Mouse (Mus musculus) erythroblast, adult 5-6 weeks (primary cell): ENCODE measurements around the gene Gm49366. TPM values are rescaled to one million over a fixed set of nuclear protein-coding genes. Genes with fewer than 3 reads are reported as not detected.
"Not testable (repeated sequence)": the region's sequence is repeated elsewhere in the genome, so short reads cannot be mapped to it uniquely, and the experiment has no call there.

Experiments
- ATAC-seq: replicated peaks from 2 replicates; pipeline ENCODE4 v1.8.0; 2016; ENCODE audit warnings: moderate number of reproducible peaks, mild to moderate bottlenecking, moderate TSS enrichment, inconsistent platforms; ENCODE audit not compliant: poor library complexity, low FRiP score, severe bottlenecking
- total RNA-seq, 2 experiments: library from RNA; stranded (forward) in 1 of 2; stranded (reverse) in 1 of 2; fragments of 150-400 nt in 1 of 2; fragments of 200-764, 138-1000 nt in 1 of 2; gene quantifications; 2 replicates each; pipeline versions ENCODE4 v1.2.3 to v1.2.4; 2015 to 2017; ENCODE audit warnings: low replicate concordance in 2 of 2

The Gm49366 gene
- total RNA-seq (2015; ENCODE audit: low replicate concordance) (not detected in 2 replicates), total RNA-seq (2017; ENCODE audit: low replicate concordance) (not detected in 2 replicates)

DNA sequence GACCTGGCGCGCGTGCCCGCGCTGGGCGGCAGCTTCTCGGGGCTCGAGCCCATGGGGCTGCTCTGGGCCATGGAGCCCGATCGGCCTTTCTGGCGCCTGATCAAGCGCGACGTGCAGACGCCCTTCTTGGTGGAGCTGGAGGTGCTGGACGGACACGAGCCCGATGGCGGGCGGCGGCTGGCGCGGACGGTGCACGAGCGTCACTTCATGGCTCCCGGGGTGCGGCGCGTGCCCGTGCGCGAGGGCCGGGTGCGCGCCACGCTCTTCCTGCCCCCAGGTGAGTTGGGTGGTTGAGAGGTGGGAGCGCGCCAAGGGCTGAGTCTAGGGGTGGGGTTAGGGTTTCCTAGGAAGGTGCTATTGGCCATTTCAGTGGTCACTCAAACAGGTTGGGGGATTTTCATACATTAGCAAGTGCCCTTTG lies at the start of gene Gm49366:
Gene Gm49366, plus strand, starts transcription at position 245 of the 421 bp plus-strand sequence.
- ATAC-seq = not testable (repeated sequence)

DNA sequence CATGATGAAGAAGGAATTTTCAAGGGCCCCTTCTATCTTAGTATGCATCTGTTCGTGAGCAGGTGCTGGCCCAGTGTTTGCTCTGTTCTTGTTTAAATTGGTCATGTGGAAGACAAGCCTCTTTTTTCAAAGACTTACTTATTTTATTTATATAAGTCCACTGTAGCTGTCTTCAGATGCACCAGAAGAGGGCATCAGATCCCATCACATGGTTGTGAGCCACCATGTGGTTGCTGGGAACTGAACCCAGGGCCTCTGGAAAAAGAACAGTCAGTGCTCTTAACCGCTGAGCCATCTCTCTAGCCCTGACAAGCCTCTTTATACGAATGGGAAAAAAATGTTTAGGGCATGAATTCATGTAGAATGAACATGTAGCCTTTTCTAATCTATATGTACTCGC lies 49.4 kb upstream of the Gm49366 start:
- no peak for ATAC-seq

DNA sequence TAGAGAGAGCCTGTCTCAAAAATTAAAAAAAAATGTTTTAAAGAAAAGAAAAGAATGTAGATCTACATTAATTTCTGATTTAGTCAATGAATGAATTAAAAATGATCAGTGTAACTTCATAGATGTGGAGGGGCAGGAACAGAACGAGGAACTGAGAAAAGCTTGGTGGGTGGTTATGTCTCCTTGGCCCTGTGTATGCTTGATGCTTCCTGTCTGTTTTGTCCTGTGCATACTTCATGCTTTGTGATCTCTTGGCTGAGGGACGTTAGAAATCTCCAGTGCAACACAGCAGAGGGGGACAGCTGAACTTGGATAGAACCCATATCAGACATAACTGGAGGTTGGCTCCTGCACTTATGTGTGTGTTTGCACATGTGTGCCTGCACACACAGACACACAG lies 41.5 kb upstream of the Gm49366 start:
- ATAC-seq = no peak

DNA sequence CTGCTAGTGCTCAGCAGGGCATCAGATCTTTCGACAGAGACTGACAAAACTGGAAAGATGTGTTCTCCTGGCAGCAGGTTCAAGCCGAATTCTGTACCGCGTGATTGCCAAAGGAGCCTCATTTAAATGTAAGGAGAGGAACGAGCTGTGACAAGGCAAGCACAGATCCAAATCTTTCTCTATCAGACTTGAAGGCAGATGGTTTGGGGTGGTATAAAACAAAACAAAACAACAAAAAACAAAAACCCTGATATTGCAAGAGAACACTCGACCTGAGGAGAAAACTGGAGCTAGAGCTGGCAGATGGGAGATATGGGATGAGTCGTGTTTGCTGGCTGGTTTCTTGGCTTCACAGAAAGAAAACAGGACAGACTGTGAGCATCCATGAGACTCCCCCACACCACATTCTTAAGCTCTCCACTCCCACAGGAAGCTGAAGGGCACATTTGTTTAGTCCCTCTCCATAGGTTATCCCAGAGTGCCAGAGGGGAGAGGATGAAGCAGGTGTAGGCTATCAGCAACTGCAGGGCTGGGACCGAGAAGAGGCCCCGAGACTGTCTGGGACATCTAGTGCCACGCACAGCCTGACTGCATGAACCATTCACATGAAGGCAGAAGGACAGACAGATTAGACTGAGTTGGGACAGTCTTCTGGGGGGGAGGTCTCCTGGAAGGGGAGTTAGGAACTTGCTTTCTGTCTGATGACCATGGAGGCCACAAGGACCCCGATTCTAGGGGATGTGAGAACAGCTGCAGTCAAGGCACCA lies 40.2 kb upstream of the Gm49366 start:
- ATAC-seq = no peak

DNA sequence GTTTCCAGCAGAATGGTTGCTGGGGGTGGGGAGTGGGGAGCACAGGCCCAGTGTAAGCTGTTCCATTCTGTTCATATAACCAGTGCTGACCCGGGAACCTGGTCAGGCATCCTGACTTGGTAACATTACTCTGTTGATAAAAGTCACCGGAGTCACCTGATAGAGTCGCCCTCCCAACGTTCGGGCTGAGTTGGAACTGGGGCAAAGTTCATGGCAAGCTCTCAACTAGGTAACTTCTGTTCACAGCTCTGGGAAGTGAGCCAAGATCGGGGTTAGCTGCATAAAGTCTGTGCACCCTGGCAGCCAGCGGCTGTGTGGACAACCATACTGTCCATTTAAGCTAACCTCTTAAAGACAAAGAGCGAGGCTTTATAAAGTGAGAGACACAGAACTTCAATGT lies 39.5 kb upstream of the Gm49366 start:
- not testable (repeated sequence) for ATAC-seq

DNA sequence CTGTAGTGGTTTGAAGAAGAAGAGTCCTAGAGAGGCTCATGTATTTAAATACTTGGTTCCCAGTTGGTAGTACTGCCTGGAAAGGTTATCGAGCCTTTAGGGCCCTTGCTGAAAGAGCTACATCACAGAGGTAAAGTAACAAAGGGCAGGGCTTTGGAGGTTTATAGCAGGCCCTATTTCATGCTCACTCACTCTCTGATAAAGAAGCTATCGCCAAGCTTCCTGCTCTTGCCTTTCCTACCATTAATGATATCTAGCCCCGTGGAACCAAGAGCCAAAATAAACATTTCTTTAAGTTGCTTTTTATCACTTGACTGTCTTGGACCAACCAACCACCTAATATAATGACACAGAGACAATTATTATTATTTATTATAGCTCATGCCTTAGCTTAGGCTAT lies 38.3 kb upstream of the Gm49366 start:
- no peak for ATAC-seq

DNA sequence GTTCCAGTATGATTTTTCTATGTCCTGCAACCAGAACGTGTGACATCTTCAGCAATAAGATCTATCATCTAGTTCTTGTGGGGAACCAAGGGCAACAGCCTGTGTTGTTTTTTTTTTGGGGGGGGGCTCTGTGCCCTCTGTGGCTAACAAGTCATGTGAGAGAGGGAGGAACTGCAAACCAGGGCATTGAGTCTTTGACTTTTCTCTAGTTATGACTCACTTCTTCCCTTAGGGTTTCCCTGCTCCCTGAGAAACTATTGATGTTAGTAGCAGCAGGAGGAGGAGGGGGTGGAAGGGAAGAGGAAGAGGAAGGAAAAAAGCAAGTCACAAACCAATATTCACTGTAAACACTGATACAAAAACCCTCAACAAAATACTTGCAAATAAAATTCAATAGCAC lies 34.9 kb upstream of the Gm49366 start:
- ATAC-seq = no peak

DNA sequence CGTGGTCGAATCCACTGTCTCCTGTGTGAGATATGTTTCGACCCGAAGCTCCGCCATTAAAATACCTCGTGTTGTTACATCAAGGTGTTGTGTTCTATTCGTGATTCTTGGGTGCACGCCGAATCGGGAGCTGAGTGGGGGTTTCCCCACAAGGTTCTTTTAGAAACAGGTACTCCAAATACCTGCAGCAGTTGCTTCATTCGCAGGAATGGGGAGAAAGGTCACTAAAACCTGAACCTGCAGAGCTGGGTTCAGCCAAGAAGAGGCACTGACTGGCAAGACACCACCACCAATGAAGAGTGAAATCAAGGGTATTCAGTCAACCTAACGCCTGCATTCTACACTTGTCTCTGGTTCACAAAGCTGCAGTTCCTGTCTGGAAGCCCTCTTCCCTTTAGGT lies 30.5 kb upstream of the Gm49366 start:
- no peak for ATAC-seq

DNA sequence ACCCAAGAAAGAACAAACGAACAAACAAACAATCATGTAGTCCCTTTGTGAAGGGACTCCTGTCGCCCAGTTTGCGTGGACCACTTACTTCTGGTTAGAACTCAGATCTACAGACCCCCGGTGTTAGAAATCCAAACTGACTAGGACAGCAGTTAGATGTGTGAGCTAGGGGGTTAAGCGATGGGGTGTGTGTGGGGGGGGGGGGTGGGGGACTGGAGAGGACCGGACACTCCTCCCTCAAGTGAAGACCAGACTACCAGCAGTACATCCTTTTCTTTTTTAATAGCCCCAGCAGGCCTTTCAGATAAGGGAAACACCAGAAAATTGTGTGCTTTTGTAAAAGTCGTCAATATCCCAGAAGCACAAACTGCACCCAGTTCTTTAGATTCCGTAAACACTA lies 30.0 kb upstream of the Gm49366 start:
- ATAC-seq = no peak

DNA sequence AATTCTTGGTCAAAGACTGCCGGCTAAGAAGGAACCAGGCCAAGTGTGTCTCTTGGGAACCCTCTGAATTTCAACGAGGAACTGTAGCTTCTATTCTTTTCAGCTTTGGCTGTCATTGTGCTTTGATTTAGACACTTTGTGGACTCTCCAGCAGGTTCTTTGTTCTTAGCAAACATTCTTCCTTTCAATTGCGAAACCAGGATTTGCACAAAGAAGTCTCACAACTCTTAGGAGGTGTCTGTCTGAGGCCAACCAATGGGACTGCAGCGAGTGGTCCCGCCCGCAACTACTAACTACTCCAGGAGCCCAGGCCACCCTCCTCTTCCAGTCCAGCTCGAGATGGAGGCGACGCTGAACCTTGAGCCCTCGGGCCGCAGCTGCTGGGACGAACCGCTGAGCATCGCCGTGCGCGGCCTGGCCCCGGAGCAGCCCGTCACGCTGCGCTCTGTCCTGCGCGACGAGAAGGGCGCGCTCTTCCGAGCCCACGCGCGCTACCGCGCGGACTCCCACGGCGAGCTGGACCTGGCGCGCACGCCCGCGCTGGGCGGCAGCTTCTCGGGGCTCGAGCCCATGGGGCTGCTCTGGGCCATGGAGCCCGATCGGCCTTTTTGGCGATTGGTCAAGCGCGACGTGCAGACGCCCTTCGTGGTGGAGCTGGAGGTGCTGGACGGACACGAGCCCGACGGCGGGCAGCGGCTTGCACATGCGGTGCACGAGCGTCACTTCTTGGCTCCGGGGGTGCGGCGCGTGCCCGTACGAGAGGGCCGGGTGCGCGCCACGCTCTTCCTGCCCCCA lies 29.4 kb upstream of the Gm49366 start, which contains the start of gene Acot1:
Gene Acot1, plus strand, starts transcription at position 320 of the 795 bp plus-strand sequence.
- ATAC-seq = not testable (repeated sequence)

DNA sequence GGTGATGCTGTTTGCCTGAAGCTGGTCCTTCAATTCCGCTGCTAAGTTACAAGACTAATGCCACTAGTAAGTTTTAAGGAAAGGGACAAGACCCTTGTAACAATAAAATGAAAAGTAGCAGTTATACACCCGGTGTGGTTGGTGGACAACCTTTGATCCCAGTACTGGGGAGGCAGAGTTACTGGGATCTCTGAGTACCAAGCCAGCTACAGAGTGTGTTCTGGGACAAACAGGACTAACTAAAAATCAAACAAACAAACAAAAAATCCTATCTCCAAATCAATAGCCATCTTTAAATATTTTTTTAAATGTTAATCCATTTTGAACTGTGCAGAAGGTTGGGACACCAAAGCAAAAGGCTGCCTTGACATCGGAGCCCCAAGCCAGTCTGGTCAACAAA lies 28.5 kb upstream of the Gm49366 start:
- ATAC-seq = no peak

DNA sequence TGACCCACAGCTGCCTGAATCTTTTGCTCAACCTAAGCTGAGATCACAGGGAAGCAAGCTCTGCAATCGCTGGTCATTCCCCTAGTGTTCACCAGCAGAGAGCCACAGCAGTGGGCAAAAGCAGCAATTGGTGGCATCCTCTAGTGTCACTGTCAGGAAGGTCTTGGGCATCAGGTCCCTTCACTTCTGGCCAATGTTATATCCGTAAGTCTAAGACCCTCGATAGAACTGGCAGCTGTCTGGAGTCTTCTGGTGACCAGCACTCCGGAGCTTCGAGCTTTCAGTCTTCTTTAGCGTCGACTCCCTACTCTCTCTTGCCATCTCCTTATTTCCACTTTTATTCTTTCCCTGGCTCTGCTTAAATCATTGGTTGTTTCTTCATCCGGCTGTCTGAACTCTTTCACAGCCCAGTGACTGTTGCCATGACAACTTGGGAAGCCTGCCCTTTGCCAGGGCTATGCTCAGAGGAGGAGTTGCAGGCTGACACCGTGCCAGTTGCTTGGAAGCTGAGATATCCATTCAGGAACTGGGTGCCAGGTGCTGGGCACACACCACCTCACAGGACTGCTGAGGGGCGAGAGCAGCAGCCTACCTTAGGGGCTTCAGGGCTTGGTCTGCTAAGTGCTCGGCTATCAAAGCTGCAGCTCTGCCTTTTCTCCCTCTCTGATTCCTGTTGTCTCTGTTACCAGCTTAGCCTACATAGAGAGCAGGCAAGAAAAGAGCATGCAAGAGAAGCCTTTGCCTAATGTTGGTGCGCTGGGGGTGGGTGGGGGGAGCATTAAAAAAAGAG lies 27.3 kb upstream of the Gm49366 start:
- ATAC-seq = no peak

DNA sequence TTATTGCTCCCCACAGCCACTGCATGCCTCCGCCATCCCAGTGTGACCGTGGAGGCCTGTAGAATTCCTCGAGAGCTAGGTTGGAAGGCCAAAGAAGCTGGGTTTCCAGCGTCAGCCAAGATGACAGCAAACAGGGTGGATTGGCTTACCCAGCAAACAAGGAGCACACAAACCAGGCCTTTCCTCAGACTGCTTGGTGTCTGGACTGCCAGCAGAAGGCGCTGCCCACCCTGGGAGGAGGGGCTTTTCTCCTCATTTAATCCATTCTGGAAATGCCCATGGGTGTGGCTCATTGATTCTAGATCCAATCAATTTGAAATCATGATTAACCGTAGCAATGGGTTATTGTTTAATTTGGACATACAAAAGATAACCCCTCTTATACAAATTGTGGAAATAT lies 25.6 kb upstream of the Gm49366 start:
- ATAC-seq = no peak

DNA sequence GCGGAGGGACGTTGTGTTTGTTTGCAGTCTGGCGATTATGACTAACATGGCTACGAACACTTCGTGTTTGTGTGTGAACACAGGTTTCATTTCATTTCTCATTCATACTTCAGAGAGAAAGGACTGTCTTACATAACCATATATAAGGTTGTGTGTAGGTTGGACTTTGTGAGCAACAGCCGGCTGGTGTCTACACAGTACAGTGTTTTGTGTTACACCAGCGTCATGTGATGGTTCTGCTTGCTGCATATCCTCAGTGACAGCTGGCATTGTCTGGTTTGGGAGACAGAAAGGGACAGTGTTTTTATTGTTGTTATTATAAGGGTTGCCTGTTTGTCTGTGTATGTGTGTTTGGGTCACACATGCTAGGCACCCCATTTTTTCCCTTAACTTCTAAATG lies 25.0 kb upstream of the Gm49366 start:
- no peak for ATAC-seq

DNA sequence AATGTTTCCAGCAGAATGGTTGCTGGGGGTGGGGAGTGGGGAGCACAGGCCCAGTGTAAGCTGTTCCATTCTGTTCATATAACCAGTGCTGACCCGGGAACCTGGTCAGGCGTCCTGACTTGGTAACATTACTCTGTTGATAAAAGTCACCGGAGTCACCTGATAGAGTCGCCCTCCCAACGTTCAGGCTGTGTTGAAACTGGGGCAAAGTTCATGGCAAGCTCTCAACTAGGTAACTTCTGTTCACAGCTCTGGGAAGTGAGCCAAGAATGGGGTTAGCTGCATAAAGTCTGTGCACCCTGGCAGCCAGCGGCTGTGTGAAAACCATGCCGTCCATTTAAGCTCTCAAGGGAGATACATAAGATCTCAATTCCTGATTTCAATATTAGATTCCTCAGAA lies 18.2 kb upstream of the Gm49366 start:
- ATAC-seq = not testable (repeated sequence)

DNA sequence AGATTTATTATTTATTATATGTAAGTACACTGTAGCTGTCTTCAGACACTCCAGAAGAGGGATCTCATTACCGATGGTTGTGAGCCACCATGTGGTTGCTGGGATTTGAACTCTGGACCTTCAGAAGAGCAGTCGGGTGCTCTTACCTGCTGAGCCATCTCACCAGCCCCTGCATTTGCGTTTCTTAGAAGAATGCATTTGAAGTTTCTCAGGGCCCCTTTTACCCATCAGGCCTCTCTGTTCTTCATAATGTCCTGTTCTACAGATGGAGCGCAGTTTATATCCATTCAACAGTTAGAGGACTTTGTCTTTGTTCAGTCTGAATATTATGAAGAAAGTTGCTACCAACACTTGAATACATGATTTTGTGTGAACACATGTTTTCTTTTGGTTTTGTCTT lies 16.5 kb upstream of the Gm49366 start:
- not testable (repeated sequence) for ATAC-seq

DNA sequence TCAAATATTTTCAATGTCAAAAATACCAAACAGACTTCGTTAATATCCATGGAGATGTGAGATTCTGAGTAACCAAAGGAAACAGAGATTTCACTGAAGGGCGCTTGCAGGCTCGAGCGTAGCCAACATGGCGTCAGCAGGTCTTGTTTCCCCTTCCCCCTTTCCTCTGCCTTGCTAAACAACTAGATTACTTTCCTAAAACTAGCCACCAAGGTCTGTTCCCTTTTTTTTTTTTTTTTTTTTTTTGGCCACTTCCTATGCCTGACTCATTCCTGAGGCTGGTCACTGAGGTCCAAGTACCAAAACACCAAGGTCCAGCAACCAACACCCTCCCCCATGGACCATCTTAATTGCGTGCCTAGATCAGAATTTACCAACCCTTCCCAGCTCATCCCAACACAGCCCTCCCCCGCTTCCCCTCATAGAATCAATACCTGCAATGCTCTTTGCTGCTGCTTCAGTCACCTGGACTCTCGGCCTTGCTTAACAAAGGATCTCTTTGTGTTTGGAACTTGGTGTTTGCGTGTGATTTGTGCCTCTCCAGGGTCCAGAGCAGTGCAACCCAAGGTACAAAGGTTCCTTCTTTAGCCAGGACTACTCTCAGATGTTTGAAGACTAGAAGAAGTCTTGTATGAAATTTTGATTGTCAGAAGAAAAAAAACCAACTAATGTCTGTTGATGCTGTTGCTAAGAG lies 15.5 kb upstream of the Gm49366 start:
- no peak for ATAC-seq

DNA sequence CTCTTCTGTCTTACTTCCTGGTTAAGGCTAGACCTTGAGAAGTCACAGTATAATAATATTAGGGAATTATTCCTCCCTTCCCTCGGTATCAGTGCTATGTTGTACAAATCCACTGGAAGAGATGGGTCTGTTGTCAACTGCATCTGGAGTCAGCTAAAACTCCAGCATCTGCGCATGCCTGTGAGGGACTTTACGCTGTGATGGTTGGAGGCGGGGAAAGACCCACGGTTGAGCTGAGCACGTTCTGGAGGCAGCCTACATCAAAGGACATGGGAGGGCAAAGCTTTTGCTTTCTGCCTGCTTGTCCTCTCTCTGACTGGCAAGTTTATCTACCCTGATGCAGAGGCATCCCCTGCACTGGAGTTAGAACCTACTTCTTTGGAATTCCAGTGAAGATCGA lies 12.8 kb upstream of the Gm49366 start:
- no peak for ATAC-seq

DNA sequence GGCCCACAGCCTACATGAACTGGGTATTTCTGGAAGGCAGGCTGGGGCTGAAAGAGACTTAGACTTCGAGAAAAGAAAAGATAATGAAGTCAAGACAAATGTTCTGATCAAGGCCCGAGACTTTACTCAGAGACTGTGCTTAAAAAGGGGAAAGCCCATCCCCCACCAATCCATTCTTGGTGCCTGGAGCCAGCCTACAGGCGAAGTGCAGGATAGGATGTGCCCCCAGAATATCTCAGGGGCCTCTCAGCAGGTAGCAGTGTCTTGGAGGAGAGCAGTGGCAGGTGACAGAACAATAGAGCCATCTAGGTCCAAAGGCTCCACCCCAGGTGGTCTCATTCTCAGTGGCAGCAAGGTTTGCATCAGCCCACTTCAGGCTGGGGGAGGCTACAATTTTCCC lies 10.4 kb upstream of the Gm49366 start:
- not testable (repeated sequence) for ATAC-seq

DNA sequence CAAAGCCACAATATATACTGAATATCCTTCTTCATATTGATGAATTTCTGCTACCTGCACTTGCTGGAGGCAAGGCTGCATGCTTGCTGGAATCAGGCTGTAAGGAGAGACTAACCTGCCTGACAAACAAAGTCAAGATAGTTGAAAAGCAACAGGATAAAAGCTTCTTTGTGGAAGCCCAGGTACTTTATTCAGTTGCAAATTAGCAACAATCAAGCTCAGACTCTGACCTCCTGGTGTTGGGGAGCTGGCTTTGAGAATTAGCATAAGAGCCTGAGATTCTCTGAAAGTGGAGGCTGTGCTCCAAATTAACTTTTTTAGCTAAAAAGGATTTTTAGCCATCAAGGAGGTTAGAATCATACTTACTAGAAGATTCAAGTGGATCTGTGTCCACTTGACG lies 9.7 kb upstream of the Gm49366 start:
- not testable (repeated sequence) for ATAC-seq
